Mouse (Mus musculus) midbrain, postnatal 0 days (tissue): ENCODE results near the gene Gm12216. TPM values are rescaled to one million over a fixed set of nuclear protein-coding genes. Genes with fewer than 3 reads are reported as not detected.

Experiments
- ATAC-seq: fragments of 200-750 bp; cut with Nextera tagmentation; 2 replicates; pipeline ENCODE4 v1.8.0; 2017; ENCODE audit warnings: moderate number of reproducible peaks, mild to moderate bottlenecking, moderate TSS enrichment, moderate library complexity; ENCODE audit not compliant: low FRiP score
- DNase-seq: peaks from one replicate; pipeline ENCODE4 v3.0.0-alpha.2; 2015; ENCODE audit warnings: low spot score
- H3K27ac ChIP-seq: fragments of 300-500 bp; sonication (generic); 2 replicates; pipeline ENCODE4 v1.5.1; 2014; ENCODE audit warnings: low read depth, mild to moderate bottlenecking, low read length, mixed read lengths
- H3K27me3 ChIP-seq: fragments of 300-500 bp; sonication (generic); 2 replicates; pipeline ENCODE4 v1.6.1; 2014; ENCODE audit warnings: low read length, control low read depth, mixed read lengths; ENCODE audit not compliant: insufficient read depth
- H3K36me3 ChIP-seq: fragments of 300-500 bp; sonication (generic); 2 replicates; pipeline ENCODE4 v1.6.1; 2014; ENCODE audit warnings: low read length, control low read depth, mixed read lengths; ENCODE audit not compliant: insufficient read depth
- H3K4me1 ChIP-seq: fragments of 300-500 bp; sonication (generic); 2 replicates; pipeline ENCODE4 v1.6.1; 2014; ENCODE audit warnings: mild to moderate bottlenecking, control low read depth, antibody characterized with exemption, low read length, mixed read lengths; ENCODE audit not compliant: insufficient read depth
- H3K4me2 ChIP-seq: fragments of 300-500 bp; sonication (generic); 2 replicates; pipeline ENCODE4 v1.6.1; 2014; ENCODE audit warnings: low read depth, mild to moderate bottlenecking, low read length, mixed read lengths; ENCODE audit not compliant: poor library complexity, severe bottlenecking
- H3K4me3 ChIP-seq: fragments of 300-500 bp; sonication (generic); 2 replicates; pipeline ENCODE4 v1.5.1; 2014; ENCODE audit warnings: low read depth, mild to moderate bottlenecking, low read length, moderate library complexity
- H3K9ac ChIP-seq: fragments of 300-500 bp; sonication (generic); replicated peaks from 2 replicates; pipeline ENCODE4 v1.6.1; 2014; ENCODE audit warnings: mild to moderate bottlenecking, low read length, moderate library complexity, mixed read lengths; ENCODE audit not compliant: poor library complexity, severe bottlenecking
- H3K9me3 ChIP-seq: fragments of 300-500 bp; sonication (generic); 2 replicates; pipeline ENCODE4 v1.6.1; 2016; ENCODE audit warnings: low read length, control low read depth
- CTCF ChIP-seq: IDR thresholded peaks from 2 replicates; pipeline ENCODE4 v1.5.1; 2016; ENCODE audit warnings: antibody characterized with exemption, mild to moderate bottlenecking
- WGBS: fragments of 180-500 bp; shearing (Covaris S2); extraction: QIAGEN DNeasy Blood & Tissue Kit; methylation state at CpG from one replicate; pipeline ENCODE4 v1.1.7; 2014; 5-methylcytosine and 5-hydroxymethylcytosine counted together
- polyA plus RNA-seq: library from polyadenylated mRNA; unstranded; fragments of >200 nt; fragmentation: Nextera tagmentation; extraction: Ambion mirVana; gene quantifications from 2 replicates; pipeline ENCODE4 v1.2.1, GENCODE M21; 2015
- total RNA-seq: library from RNA; depleted of rRNA; stranded (reverse); fragments of >200 nt; gene quantifications from 2 replicates; pipeline ENCODE4 v1.2.3, GENCODE M21; 2014

The Gm12216 gene
- total and polyA plus RNA-seq, 2 experiments from 2014 or later = 0.65 TPM; not detected in 1

GRCm38 (mm10) chr11:53851795-53852194 is 7.3 kb downstream of the Gm12216 start:
- H3K36me3 ChIP-seq = no peaks in the 10 kb centered on the region
- no peak overlapping the region for H3K4me3 ChIP-seq
- no peaks in the 10 kb centered on the region; the same call in 1 of the 2 replicates for H3K27me3 ChIP-seq
- 56% methylated on average over 5 of the region's 5 CpGs for WGBS
- ATAC-seq (no peak), DNase-seq (no peak)
- TF ChIP-seq CTCF = no peak
- no peak overlapping the region for H3K27ac ChIP-seq
- H3K4me1 ChIP-seq = no peaks in the 10 kb centered on the region
- H3K4me2 ChIP-seq = no peak overlapping the region
- H3K9me3 ChIP-seq = no peaks in the 10 kb centered on the region
- H3K9ac ChIP-seq = no peak overlapping the region

DNA sequence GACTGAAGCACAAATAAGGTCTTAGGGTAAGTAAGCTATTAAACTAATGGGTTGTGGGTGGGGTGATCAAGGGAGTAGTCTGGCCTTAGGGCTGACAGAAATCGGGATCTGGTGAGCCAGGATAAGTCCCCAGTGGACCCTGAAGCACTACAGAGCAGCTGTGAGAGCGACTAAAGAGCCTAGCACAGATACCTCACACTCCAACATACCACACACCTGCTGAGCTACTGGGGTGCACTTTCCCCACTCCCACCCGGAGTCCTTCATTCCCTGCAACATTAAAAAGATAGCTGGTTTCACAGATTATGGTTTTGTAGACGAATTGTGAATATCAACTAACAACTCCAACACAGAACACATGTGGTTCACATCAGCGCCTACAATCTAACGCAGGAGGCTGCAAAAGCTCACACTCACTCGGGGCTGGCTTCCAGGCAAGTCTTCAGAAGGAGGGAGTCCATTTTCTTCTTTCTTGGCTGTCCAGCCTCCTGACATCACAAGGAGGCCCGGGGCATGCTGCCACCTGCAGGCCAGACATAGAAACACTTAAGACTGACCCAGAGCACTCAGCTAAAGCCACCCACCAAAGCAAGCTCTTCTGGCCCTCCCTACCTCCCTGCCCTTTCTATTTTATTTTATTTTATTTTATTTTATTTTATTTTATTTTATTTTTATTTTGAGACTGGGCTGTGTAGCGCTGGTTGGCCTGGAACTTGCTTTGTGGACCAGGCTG is 9.3 kb downstream of the Gm12216 start:
- Histone ChIP-seq H3K4me3 (no peak overlapping the region), H3K9ac (no peak overlapping the region), H3K36me3 (no peaks in the 10 kb centered on the region), H3K27me3 (no peaks in the 10 kb centered on the region; the same call in 1 of the 2 replicates), H3K4me1 (no peaks in the 10 kb centered on the region), H3K9me3 (no peaks in the 10 kb centered on the region), H3K4me2 (no peak overlapping the region; the same call in 1 of the 2 replicates), H3K27ac (0 out of 2 replicates have a peak overlapping the region, but pooled peaks have one; percentile 0)
- TF ChIP-seq CTCF = peak; percentile 83
- WGBS = 33% methylated on average over 9 of the region's 9 CpGs
- DNase-seq (peak; percentile 83), ATAC-seq (peak; percentile 56; the same call in 1 of the 2 replicates)

- no peak for ATAC-seq
- Histone ChIP-seq H3K9me3 (no peaks in the 10 kb centered on the region), H3K4me3 (no peak overlapping the region), H3K4me1 (no peaks in the 10 kb centered on the region), H3K36me3 (no peaks in the 10 kb centered on the region), H3K4me2 (no peak overlapping the region), H3K27ac (no peak overlapping the region), H3K9ac (no peak overlapping the region), H3K27me3 (no peaks in the 10 kb centered on the region)
- whole genome bisulfite sequencing = 94% methylated on average over 6 of the region's 6 CpGs
- no peak for DNase-seq
- no peak for TF ChIP-seq CTCF
Observed at GRCm38 (mm10) chr11:53845680-53846079, 13.4 kb downstream of the Gm12216 start.

DNA sequence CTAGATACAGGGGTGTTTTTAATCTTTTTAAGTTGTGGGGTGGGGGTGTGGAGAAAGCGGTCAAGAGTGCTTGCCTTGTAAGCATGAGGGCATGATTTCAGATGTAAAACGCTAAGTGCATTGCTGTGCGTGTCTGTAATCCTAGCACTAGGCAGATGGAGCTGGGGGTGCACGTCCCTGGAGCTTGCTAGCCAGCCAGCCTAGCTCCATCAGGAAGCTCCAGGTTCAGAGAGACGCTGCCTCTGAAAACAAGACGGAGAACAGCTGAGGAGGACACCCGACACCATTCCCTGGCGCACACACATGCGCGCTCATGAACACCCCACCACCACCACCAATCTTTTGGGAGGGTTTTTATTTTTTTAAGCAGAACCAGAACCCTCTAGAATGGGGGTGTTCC is 15.9 kb downstream of the Gm12216 start:
- no peak for TF ChIP-seq CTCF
- ATAC-seq = no peak

GRCm38 (mm10) chr11:53842161-53842581 is 16.9 kb downstream of the Gm12216 start:
- ATAC-seq (no peak), DNase-seq (peak; percentile 2)
- Histone ChIP-seq H3K27ac (no peak overlapping the region), H3K4me1 (no peaks in the 10 kb centered on the region), H3K4me2 (no peak overlapping the region), H3K27me3 (no peaks in the 10 kb centered on the region), H3K4me3 (no peak overlapping the region), H3K36me3 (no peaks in the 10 kb centered on the region), H3K9me3 (no peaks in the 10 kb centered on the region), H3K9ac (no peak overlapping the region)
- no peak for TF ChIP-seq CTCF
- WGBS = 37% methylated on average over 4 of the region's 4 CpGs

More for the DNA sequence above, 15.9 kb downstream of the Gm12216 start:
- Histone ChIP-seq H3K4me2 (no peak overlapping the region), H3K27ac (no peak overlapping the region), H3K9me3 (no peaks in the 10 kb centered on the region), H3K36me3 (no peaks in the 10 kb centered on the region), H3K27me3 (no peaks in the 10 kb centered on the region), H3K9ac (no peak overlapping the region), H3K4me3 (no peak overlapping the region), H3K4me1 (no peaks in the 10 kb centered on the region)
- WGBS = 74% methylated on average over 10 of the region's 10 CpGs
- DNase-seq = no peak

DNA sequence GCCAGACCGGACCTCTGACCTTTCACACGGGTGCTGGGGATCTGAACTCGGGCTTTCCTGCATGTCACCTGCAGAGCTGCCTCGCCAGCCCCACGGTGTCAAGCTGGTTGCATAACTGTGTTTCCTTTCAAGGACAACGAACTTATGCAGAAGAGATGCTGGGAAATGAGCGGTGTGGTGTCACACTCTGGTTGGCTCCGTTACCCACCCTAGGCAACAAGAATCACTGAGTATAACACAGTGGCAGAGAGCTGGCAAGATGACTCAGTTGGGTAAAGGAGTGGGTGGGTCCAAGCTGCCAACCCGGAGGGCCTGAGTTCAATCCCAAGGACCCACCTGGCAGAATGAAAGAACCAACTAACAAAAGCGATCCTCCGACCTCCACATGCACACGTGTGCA is 17.5 kb downstream of the Gm12216 start:
- Histone ChIP-seq H3K9me3 (no peaks in the 10 kb centered on the region), H3K36me3 (no peaks in the 10 kb centered on the region), H3K4me3 (no peak overlapping the region), H3K27me3 (no peaks in the 10 kb centered on the region), H3K4me2 (no peak overlapping the region), H3K4me1 (no peaks in the 10 kb centered on the region), H3K27ac (no peak overlapping the region), H3K9ac (no peak overlapping the region)
- no peak for TF ChIP-seq CTCF
- WGBS = 81% methylated on average over 12 of the region's 12 CpGs
- ATAC-seq = no peak
- no peak for DNase-seq
